7 mouse cellular contexts compared by ENCODE assay signal in the genomic region with DNA sequence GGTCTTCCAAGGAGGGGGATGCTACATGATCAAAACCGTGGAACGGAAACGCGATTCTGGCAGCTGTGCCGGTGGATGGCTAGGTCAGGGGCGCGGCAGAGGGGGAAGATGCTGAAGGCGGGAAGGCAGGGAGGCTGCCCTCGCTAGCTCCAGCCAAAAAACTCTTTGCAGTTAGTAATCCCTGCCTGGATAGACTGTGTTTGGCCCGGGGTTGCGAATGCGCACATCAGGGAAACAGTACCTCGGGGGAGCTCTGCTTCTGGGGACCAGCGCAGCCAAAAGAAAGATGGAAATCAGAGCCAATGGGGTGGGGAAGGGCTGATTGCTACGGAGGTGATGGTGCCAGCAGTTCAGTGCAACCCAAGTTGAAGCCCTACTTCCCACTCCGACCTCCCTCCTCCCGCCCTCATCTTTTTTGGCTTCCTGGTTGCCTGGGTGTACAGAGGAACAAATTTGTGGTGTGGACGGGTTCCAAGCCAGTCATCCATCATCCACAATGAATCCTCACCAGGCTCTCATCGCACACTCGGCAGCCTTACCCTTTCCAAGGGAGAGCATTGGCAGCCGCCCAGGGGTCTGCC. TPM values are rescaled to one million over a fixed set of nuclear protein-coding genes. Genes with fewer than 3 reads are reported as not detected.
A peak's percentile ranks its signal among the peaks of the same experiment; 100 is the strongest.
DNase-seq lines count a peak whose midpoint lies in the region; ATAC-seq lines count a peak whose summit lies in the region.

No protein-coding gene starts in this region.

- intact Hi-C loops in gastrocnemius, postnatal 36 days (cut with DNase I), result no loop called here
- intact Hi-C loops in left cerebral cortex, postnatal 36 days (cut with DNase I), result loop anchor here (10.0 kb wide), 1 partner anchor 234 kb away; no protein-coding TSS in a partner anchor

- no peak for ATAC-seq in intestine, embryonic 14.5 days (replicated peaks; ENCODE audit: low FRiP score, low TSS enrichment, low read depth)
- ATAC-seq in neural tube, embryonic 11.5 days (ENCODE audit: insufficient read depth, low FRiP score, low TSS enrichment), result no peak

- no peaks in the 10 kb centered on the region for H3K36me3 ChIP-seq in intestine, embryonic 14.5 days (ENCODE audit: control insufficient read depth, insufficient read depth, low read length)
- H3K36me3 ChIP-seq in neural tube, embryonic 11.5 days (ENCODE audit: control insufficient read depth, insufficient read depth, low read length), result no peaks in the 10 kb centered on the region

- H3K4me3 ChIP-seq in intestine, embryonic 14.5 days (ENCODE audit: low read depth, low read length), result no peak overlapping the region
- H3K4me3 ChIP-seq in neural tube, embryonic 11.5 days (ENCODE audit: low read depth, low read length), result peak overlapping the region; percentile 12; the same call in 1 of the 2 replicates

- H3K4me2 ChIP-seq in intestine, embryonic 14.5 days (ENCODE audit: low read length), result peak overlapping the region; percentile 30
- H3K4me2 ChIP-seq in neural tube, embryonic 11.5 days (ENCODE audit: low read depth), result peak overlapping the region; percentile 40

- peaks cover 36% of the 10 kb centered on the region for H3K27me3 ChIP-seq in intestine, embryonic 14.5 days (replicated peaks; ENCODE audit: control insufficient read depth, insufficient read depth, low read length)
- H3K27me3 ChIP-seq in neural tube, embryonic 11.5 days (ENCODE audit: control insufficient read depth, insufficient read depth, low read length), result peaks cover 22% of the 10 kb centered on the region

- peak; percentile 71 for DNase-seq in adrenal gland, adult 8-10 months
- peak; percentile 48 for DNase-seq in embryo, embryonic 10 days (ENCODE audit: low spot score)
- DNase-seq in gastrocnemius, postnatal 36 days, result peak; percentile 62 to 75
- DNase-seq in intestine, embryonic 14.5 days (ENCODE audit: low spot score), result peak; percentile 54
- peak; percentile 15 to 18 for DNase-seq in left cerebral cortex, postnatal 36 days (ENCODE audit: low spot score in 2 of 2)
- peak; percentile 43 for DNase-seq in neural tube, embryonic 11.5 days (ENCODE audit: low spot score)
- DNase-seq in thymus, postnatal 0 days (ENCODE audit: low spot score), result no peak

- H3K27ac ChIP-seq in intestine, embryonic 14.5 days (ENCODE audit: low read depth), result no peak overlapping the region
- no peak overlapping the region for H3K27ac ChIP-seq in neural tube, embryonic 11.5 days (ENCODE audit: low read depth, low read length)

- no peaks in the 10 kb centered on the region for H3K9me3 ChIP-seq in intestine, embryonic 14.5 days (ENCODE audit: control insufficient read depth, low read length)
- no peaks in the 10 kb centered on the region for H3K9me3 ChIP-seq in neural tube, embryonic 11.5 days (ENCODE audit: control insufficient read depth, low read length)

- no peaks in the 10 kb centered on the region for H3K4me1 ChIP-seq in intestine, embryonic 14.5 days (replicated peaks; ENCODE audit: control insufficient read depth, insufficient read depth, low read length)
- peaks cover 4% of the 10 kb centered on the region for H3K4me1 ChIP-seq in neural tube, embryonic 11.5 days (ENCODE audit: control insufficient read depth, insufficient read depth, low read length)

- H3K9ac ChIP-seq in intestine, embryonic 14.5 days (ENCODE audit: low read length), result no peak overlapping the region
- H3K9ac ChIP-seq in neural tube, embryonic 11.5 days (ENCODE audit: low read length), result no peak overlapping the region

- 3% methylated on average over 21 of the region's 21 CpGs for WGBS in intestine, embryonic 14.5 days
- under 1% methylated on average over 21 of the region's 21 CpGs for WGBS in neural tube, embryonic 11.5 days

RNA-seq across cellular contexts. Expression of a gene that starts 28.4 kb away (rescaled TPM):
- under 1 TPM in 1 of 4 experiments, not detected in 3; 0.07 TPM for total RNA-seq in adrenal gland, adult 8-10 months (2022)
- under 1 TPM; 0.25 to 0.28 TPM for total RNA-seq in gastrocnemius, postnatal 36 days (2021)
- 0.16 and 0.41 TPM in 2 replicates for polyA plus RNA-seq in intestine, embryonic 14.5 days (2014; fragmentation: Nextera tagmentation; extraction: Ambion mirVana)
- not detected for total RNA-seq in left cerebral cortex, postnatal 36 days (2021)
- 2.8 and 3.7 TPM in 2 replicates for polyA plus RNA-seq in neural tube, embryonic 11.5 days (2014; fragmentation: Nextera tagmentation; extraction: Ambion mirVana)
- 0.08 and 0.10 TPM in 2 replicates for polyA plus RNA-seq in thymus, postnatal 0 days (2015; fragmentation: Nextera tagmentation; extraction: Ambion mirVana)
